ENCODE assay signal across 8 mouse cellular contexts in the genomic region with DNA sequence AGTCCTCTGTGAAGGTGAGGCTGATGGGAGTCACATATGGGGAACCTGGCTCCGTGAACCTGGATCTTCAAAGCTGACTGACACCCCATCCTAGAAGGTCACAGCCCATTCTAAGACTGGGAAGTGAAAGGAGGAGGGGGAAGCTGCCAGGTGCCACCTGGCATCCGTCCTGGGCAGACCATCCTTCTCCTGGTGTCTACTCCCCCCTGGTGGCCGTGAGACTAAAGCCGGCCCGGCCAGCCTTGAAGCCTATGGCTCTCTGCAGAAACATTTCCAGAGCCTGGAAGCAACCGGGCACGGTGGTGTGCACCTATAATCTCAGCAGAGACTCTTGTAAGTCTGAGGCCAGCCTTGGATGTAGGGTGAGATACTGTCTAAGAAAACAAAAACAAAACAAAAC. TPM values are rescaled to one million over a fixed set of nuclear protein-coding genes. Genes with fewer than 3 reads are reported as not detected.
A peak's percentile ranks its signal among the peaks of the same experiment; 100 is the strongest.
DNase-seq lines count a peak whose midpoint lies in the region; ATAC-seq and TF ChIP-seq lines count a peak whose summit lies in the region.

No protein-coding gene starts in this region.

- no peaks in the 10 kb centered on the region for H3K79me2 ChIP-seq in MEL (ENCODE audit: control insufficient read depth, insufficient read depth, low read length, poor library complexity)

- no peak overlapping the region for H3K4me2 ChIP-seq in hindbrain, embryonic 12.5 days (replicated peaks)
- no peak overlapping the region for H3K4me2 ChIP-seq in hindbrain, embryonic 11.5 days (replicated peaks; ENCODE audit: low read depth, low read length)

- TF ChIP-seq RAD21 in MEL (IDR thresholded peaks at IDR 0.05; ENCODE audit: low read depth, low read length): peak; percentile 55

- no peaks in the 10 kb centered on the region for H3K9me3 ChIP-seq in hindbrain, embryonic 10.5 days
- no peaks in the 10 kb centered on the region for H3K9me3 ChIP-seq in hindbrain, embryonic 12.5 days (replicated peaks)
- H3K9me3 ChIP-seq in MEL (replicated peaks; ENCODE audit: insufficient read depth, low read length): no peaks in the 10 kb centered on the region
- H3K9me3 ChIP-seq in hindbrain, embryonic 11.5 days (ENCODE audit: control insufficient read depth, low read length): no peaks in the 10 kb centered on the region

- no peaks in the 10 kb centered on the region for H3K36me3 ChIP-seq in hindbrain, embryonic 10.5 days
- H3K36me3 ChIP-seq in hindbrain, embryonic 12.5 days: no peaks in the 10 kb centered on the region
- H3K36me3 ChIP-seq in MEL (ENCODE audit: control insufficient read depth in 1 of 2, insufficient read depth in 2 of 2, low read length in 2 of 2): no peaks in the 10 kb centered on the region
- H3K36me3 ChIP-seq in hindbrain, embryonic 11.5 days (ENCODE audit: control insufficient read depth, insufficient read depth, low read length): no peaks in the 10 kb centered on the region

- ATAC-seq in hindbrain, embryonic 12.5 days (ENCODE audit: low FRiP score): no peak
- ATAC-seq in hindbrain, embryonic 11.5 days (ENCODE audit: low FRiP score): no peak

- no peak overlapping the region for H3K9ac ChIP-seq in hindbrain, embryonic 12.5 days
- no peak overlapping the region for H3K9ac ChIP-seq in MEL (ENCODE audit: control insufficient read depth, low read depth, low read length, poor library complexity, severe bottlenecking)
- no peak overlapping the region for H3K9ac ChIP-seq in hindbrain, embryonic 11.5 days (ENCODE audit: low read depth, low read length)

- no peak for TF ChIP-seq EP300 in MEL (IDR thresholded peaks at IDR 0.05; ENCODE audit: low read depth in 1 of 2, low read length in 2 of 2)

- WGBS in hindbrain, embryonic 10.5 days: 22% methylated on average over 7 of the region's 7 CpGs
- 24% methylated on average over 7 of the region's 7 CpGs for WGBS in hindbrain, embryonic 12.5 days
- WGBS in hindbrain, embryonic 11.5 days: 29% methylated on average over 7 of the region's 7 CpGs

- no peaks in the 10 kb centered on the region for H3K27me3 ChIP-seq in hindbrain, embryonic 10.5 days (ENCODE audit: insufficient read depth, poor library complexity, severe bottlenecking)
- H3K27me3 ChIP-seq in hindbrain, embryonic 12.5 days: no peaks in the 10 kb centered on the region
- no peaks in the 10 kb centered on the region; a peak in 2 of 4 replicates for H3K27me3 ChIP-seq in MEL (ENCODE audit: control insufficient read depth in 1 of 2, insufficient read depth in 2 of 2, low read length in 2 of 2)
- H3K27me3 ChIP-seq in hindbrain, embryonic 11.5 days (ENCODE audit: control insufficient read depth, insufficient read depth, low read length): no peaks in the 10 kb centered on the region

- H3K27ac ChIP-seq in hindbrain, embryonic 10.5 days: no peak overlapping the region
- no peak overlapping the region for H3K27ac ChIP-seq in hindbrain, embryonic 12.5 days
- H3K27ac ChIP-seq in MEL (ENCODE audit: control insufficient read depth, low read depth, low read length): no peak overlapping the region
- no peak overlapping the region for H3K27ac ChIP-seq in hindbrain, embryonic 11.5 days (ENCODE audit: low read depth, low read length)

- DNase-seq in hindbrain, embryonic 10.5 days (ENCODE audit: low spot score): peak; percentile 63
- peak; percentile 16 for DNase-seq in MEL (ENCODE audit: low read depth, low spot score)
- DNase-seq in cerebellum, postnatal 14 days: peak; percentile 90 to 96
- DNase-seq in hindbrain, embryonic 11.5 days (ENCODE audit: low spot score): peak; percentile 76
- peak; percentile 90 for DNase-seq in left cerebral cortex, postnatal 4 days
- DNase-seq in right cerebral cortex, adult 18-20 months: peak; percentile 37
- DNase-seq in yolk sac, embryonic 10.5 days (ENCODE audit: low spot score): no peak

- no peak for TF ChIP-seq POLR2A in MEL (IDR thresholded peaks at IDR 0.05; ENCODE audit: control insufficient read depth in 1 of 2, insufficient read depth in 1 of 2, low read depth in 1 of 2, low read length in 2 of 2, poor library complexity in 1 of 2)

- TF ChIP-seq CTCF in MEL (IDR thresholded peaks at IDR 0.05 in 2 of 3, conservative IDR thresholded peaks at IDR 0.05 in 1 of 3; ENCODE audit: control insufficient read depth in 1 of 3, insufficient read depth in 1 of 3, low read depth in 2 of 3, low read length in 3 of 3, poor library complexity in 1 of 3, severe bottlenecking in 1 of 3): peak; percentile 13 to 63 (median 54); a peak in 5 of 6 replicates

- H3K4me1 ChIP-seq in hindbrain, embryonic 10.5 days (replicated peaks): no peaks in the 10 kb centered on the region
- H3K4me1 ChIP-seq in hindbrain, embryonic 12.5 days: no peaks in the 10 kb centered on the region
- no peaks in the 10 kb centered on the region for H3K4me1 ChIP-seq in MEL (ENCODE audit: control insufficient read depth in 1 of 2, insufficient read depth in 2 of 2, low read length in 2 of 2)
- H3K4me1 ChIP-seq in hindbrain, embryonic 11.5 days (replicated peaks; ENCODE audit: control insufficient read depth, insufficient read depth, low read length): no peaks in the 10 kb centered on the region

- no peak overlapping the region for H3K4me3 ChIP-seq in hindbrain, embryonic 10.5 days
- no peak overlapping the region for H3K4me3 ChIP-seq in hindbrain, embryonic 12.5 days
- H3K4me3 ChIP-seq in MEL (ENCODE audit: control insufficient read depth in 1 of 2, insufficient read depth in 1 of 2, low read depth in 2 of 2, low read length in 2 of 2): no peak overlapping the region
- no peak overlapping the region for H3K4me3 ChIP-seq in hindbrain, embryonic 11.5 days (ENCODE audit: low read depth, low read length)

- intact Hi-C loops in left cerebral cortex, postnatal 4 days (cut with DNase I): loop anchor here (10.0 kb wide), 1 partner anchor 202 kb away; no protein-coding TSS in a partner anchor

TF ChIP-seq in MEL, 35 proteins besides CTCF, POLR2A, EP300 and RAD21:
- TF ChIP-seq ZC3H11A (IDR thresholded peaks at IDR 0.05; ENCODE audit: low read depth, low read length): 0 out of 2 replicates have a peak, but pooled peaks have one; percentile 7
- peak; percentile 59 for TF ChIP-seq SMC3 (IDR thresholded peaks at IDR 0.05; ENCODE audit: low read depth, low read length)
- no peak for TF ChIP-seq E2F4 (IDR thresholded peaks at IDR 0.05; ENCODE audit: borderline replicate concordance, low read depth, low read length)

RNA-seq across cellular contexts. Expression of a gene that starts 9.0 kb away (rescaled TPM):
- polyA plus RNA-seq in hindbrain, embryonic 10.5 days (2016; fragmentation: Nextera tagmentation; extraction: Ambion mirVana): 23.4 and 38.4 TPM in 2 replicates
- 31.6 and 34.9 TPM in 2 replicates for polyA plus RNA-seq in hindbrain, embryonic 12.5 days (2016; fragmentation: Nextera tagmentation; extraction: Ambion mirVana)
- total RNA-seq in MEL (2012; rRNA removed): not detected in 2 replicates
- not detected for polyA plus RNA-seq in MEL (2012; ENCODE audit: insufficient read depth in 1 of 2, insufficient read length in 2 of 2, low read depth in 1 of 2, low replicate concordance in 2 of 2, missing spikeins in 1 of 2)
- 34.4 and 40.3 TPM in 2 replicates for polyA plus RNA-seq in hindbrain, embryonic 11.5 days (2014; fragmentation: Nextera tagmentation; extraction: Ambion mirVana)
- total RNA-seq in left cerebral cortex, postnatal 4 days (2021): 10 to 100 TPM; 15.3 to 17.2 TPM

RNA-seq across cellular contexts. Expression of a gene that starts 15.9 kb away (rescaled TPM):
- polyA plus RNA-seq in hindbrain, embryonic 10.5 days (2016; fragmentation: Nextera tagmentation; extraction: Ambion mirVana): 7.5 and 18.5 TPM in 2 replicates
- polyA plus RNA-seq in hindbrain, embryonic 12.5 days (2016; fragmentation: Nextera tagmentation; extraction: Ambion mirVana): 19.7 and 20.3 TPM in 2 replicates
- total RNA-seq in MEL (2012; rRNA removed): not detected in 2 replicates
- not detected for polyA plus RNA-seq in MEL (2012; ENCODE audit: insufficient read depth in 1 of 2, insufficient read length in 2 of 2, low read depth in 1 of 2, low replicate concordance in 2 of 2, missing spikeins in 1 of 2)
- 17.7 and 19.2 TPM in 2 replicates for polyA plus RNA-seq in hindbrain, embryonic 11.5 days (2014; fragmentation: Nextera tagmentation; extraction: Ambion mirVana)
- 10 to 100 TPM; 11.3 to 14.8 TPM for total RNA-seq in left cerebral cortex, postnatal 4 days (2021)

RNA-seq across cellular contexts. Expression of a gene that starts 21.6 kb away (rescaled TPM):
- polyA plus RNA-seq in hindbrain, embryonic 10.5 days (2016; fragmentation: Nextera tagmentation; extraction: Ambion mirVana): 4.8 and 10.8 TPM in 2 replicates
- polyA plus RNA-seq in hindbrain, embryonic 12.5 days (2016; fragmentation: Nextera tagmentation; extraction: Ambion mirVana): 14.6 and 17.8 TPM in 2 replicates
- 0.12 TPM in 1 of 2 replicates, not detected in the other for total RNA-seq in MEL (2012; rRNA removed)
- polyA plus RNA-seq in MEL (2012; ENCODE audit: insufficient read depth in 1 of 2, insufficient read length in 2 of 2, low read depth in 1 of 2, low replicate concordance in 2 of 2, missing spikeins in 1 of 2): not detected
- polyA plus RNA-seq in hindbrain, embryonic 11.5 days (2014; fragmentation: Nextera tagmentation; extraction: Ambion mirVana): 14.3 and 15.2 TPM in 2 replicates
- 10 to 100 TPM; 12.5 to 14.2 TPM for total RNA-seq in left cerebral cortex, postnatal 4 days (2021)

RNA-seq across cellular contexts. Expression of a gene that starts 41.2 kb away (rescaled TPM):
- 13.4 and 21.5 TPM in 2 replicates for polyA plus RNA-seq in hindbrain, embryonic 10.5 days (2016; fragmentation: Nextera tagmentation; extraction: Ambion mirVana)
- 25.4 and 30.8 TPM in 2 replicates for polyA plus RNA-seq in hindbrain, embryonic 12.5 days (2016; fragmentation: Nextera tagmentation; extraction: Ambion mirVana)
- 1.5 and 1.9 TPM in 2 replicates for total RNA-seq in MEL (2012; rRNA removed)
- 1 to 10 TPM in 1 of 2 experiments, not detected in 1; 4.1 TPM for polyA plus RNA-seq in MEL (2012; ENCODE audit: insufficient read depth in 1 of 2, insufficient read length in 2 of 2, low read depth in 1 of 2, low replicate concordance in 2 of 2, missing spikeins in 1 of 2)
- polyA plus RNA-seq in hindbrain, embryonic 11.5 days (2014; fragmentation: Nextera tagmentation; extraction: Ambion mirVana): 18.5 and 20.1 TPM in 2 replicates
- 10 to 100 TPM; 73.6 to 75.3 TPM for total RNA-seq in left cerebral cortex, postnatal 4 days (2021)

Comparison
In these comparisons a context has a peak if more than half of its experiments do, and no peak if none do; other contexts are left out.
1. RNA of a gene that starts 9.0 kb away (polyA plus RNA-seq): 34.4 to 40.3 TPM in hindbrain, embryonic 11.5 days, 23.4 to 38.4 TPM in hindbrain, embryonic 10.5 days and 31.6 to 34.9 TPM in hindbrain, embryonic 12.5 days; not detected in MEL; every median in the first group is over 10 times any median in the second.